Comparison of ENCODE assay signal across 13 mouse cellular contexts in genomic region chr5:100032107-100032506, GRCm38 (mm10). TPM values are rescaled to one million over a fixed set of nuclear protein-coding genes. Genes with fewer than 3 reads are reported as not detected.
DNase-seq lines count a peak whose midpoint lies in the region; ATAC-seq and TF ChIP-seq lines count a peak whose summit lies in the region.
"Had no signal": no experiment of that assay in that cellular context is flagged by ENCODE, and none has a peak within 500 bp of the region (broad histone marks: within the 10 kb centered on the region; RNA-seq: fewer than 3 reads in every experiment).

No protein-coding gene starts in this region.

- no peak overlapping the region for H3ac ChIP-seq in myocyte (ENCODE audit: control insufficient read depth, insufficient read length)

- ATAC-seq in heart, embryonic 13.5 days (ENCODE audit: extremely low read depth, insufficient number of reproducible peaks, low FRiP score, low TSS enrichment): no peak
- ATAC-seq in midbrain, embryonic 15.5 days (replicated peaks): 0 out of 2 replicates have a peak, but pooled peaks have one; percentile 18
- ATAC-seq in midbrain, embryonic 16.5 days: no peak
- 0 out of 2 replicates have a peak, but pooled peaks have one; percentile 42 for ATAC-seq in embryonic facial prominence, embryonic 15.5 days (ENCODE audit: insufficient number of reproducible peaks, low FRiP score, low TSS enrichment, low read depth)

- H3K27ac ChIP-seq in heart, embryonic 13.5 days (replicated peaks): peak overlapping the region; percentile 58
- H3K27ac ChIP-seq in midbrain, embryonic 15.5 days: no peak overlapping the region
- no peak overlapping the region for H3K27ac ChIP-seq in midbrain, embryonic 16.5 days (ENCODE audit: low read length)
- no peak overlapping the region for H3K27ac ChIP-seq in embryonic facial prominence, embryonic 15.5 days (replicated peaks)

- no peaks in the 10 kb centered on the region for H3K9me3 ChIP-seq in heart, embryonic 13.5 days
- no peaks in the 10 kb centered on the region for H3K9me3 ChIP-seq in midbrain, embryonic 15.5 days
- H3K9me3 ChIP-seq in midbrain, embryonic 16.5 days (replicated peaks; ENCODE audit: control insufficient read depth, low read length, poor library complexity, severe bottlenecking): no peaks in the 10 kb centered on the region
- no peaks in the 10 kb centered on the region for H3K9me3 ChIP-seq in embryonic facial prominence, embryonic 15.5 days (replicated peaks)

- H3K9ac ChIP-seq in heart, embryonic 13.5 days: no peak overlapping the region
- H3K9ac ChIP-seq in midbrain, embryonic 15.5 days: no peak overlapping the region
- no peak overlapping the region for H3K9ac ChIP-seq in midbrain, embryonic 16.5 days (ENCODE audit: low read depth, low read length)
- H3K9ac ChIP-seq in embryonic facial prominence, embryonic 15.5 days: no peak overlapping the region

- H3K36me3 ChIP-seq in heart, embryonic 13.5 days: peaks cover 58% of the 10 kb centered on the region
- peaks cover 24% of the 10 kb centered on the region for H3K36me3 ChIP-seq in midbrain, embryonic 15.5 days (replicated peaks)
- peaks cover 14% of the 10 kb centered on the region for H3K36me3 ChIP-seq in midbrain, embryonic 16.5 days (ENCODE audit: control insufficient read depth, insufficient read depth, low read length)
- peaks cover 35% of the 10 kb centered on the region for H3K36me3 ChIP-seq in embryonic facial prominence, embryonic 15.5 days
- peaks cover 46% of the 10 kb centered on the region for H3K36me3 ChIP-seq in myocyte (ENCODE audit: control insufficient read depth, insufficient read depth)

- H3K4me3 ChIP-seq in heart, embryonic 13.5 days: no peak overlapping the region
- H3K4me3 ChIP-seq in midbrain, embryonic 15.5 days: no peak overlapping the region
- H3K4me3 ChIP-seq in midbrain, embryonic 16.5 days (ENCODE audit: low read depth, low read length): no peak overlapping the region
- no peak overlapping the region for H3K4me3 ChIP-seq in embryonic facial prominence, embryonic 15.5 days (replicated peaks)
- no peak overlapping the region for H3K4me3 ChIP-seq in myocyte

- intact Hi-C loops in heart, postnatal 14 days (cut with DNase I): loop anchor here (10.0 kb wide), 1 partner anchor 787 kb away; no protein-coding TSS in a partner anchor

- WGBS in heart, embryonic 13.5 days: 89% methylated on average over 2 of the region's 2 CpGs
- WGBS in midbrain, embryonic 15.5 days: 87% methylated on average over 2 of the region's 2 CpGs
- 76% methylated on average over 2 of the region's 2 CpGs for WGBS in midbrain, embryonic 16.5 days
- 90% methylated on average over 2 of the region's 2 CpGs for WGBS in embryonic facial prominence, embryonic 15.5 days

- H3K27me3 ChIP-seq in heart, embryonic 13.5 days (replicated peaks): no peaks in the 10 kb centered on the region
- H3K27me3 ChIP-seq in midbrain, embryonic 15.5 days (replicated peaks): no peaks in the 10 kb centered on the region
- H3K27me3 ChIP-seq in midbrain, embryonic 16.5 days (ENCODE audit: control insufficient read depth, insufficient read depth, low read depth, low read length): no peaks in the 10 kb centered on the region
- H3K27me3 ChIP-seq in embryonic facial prominence, embryonic 15.5 days: no peaks in the 10 kb centered on the region
- H3K27me3 ChIP-seq in myocyte (ENCODE audit: control insufficient read depth, insufficient read depth, insufficient read length): no peaks in the 10 kb centered on the region

- H3K4me1 ChIP-seq in heart, embryonic 13.5 days: peaks cover 73% of the 10 kb centered on the region
- H3K4me1 ChIP-seq in midbrain, embryonic 15.5 days: peaks cover 29% of the 10 kb centered on the region
- peaks cover 20% of the 10 kb centered on the region for H3K4me1 ChIP-seq in midbrain, embryonic 16.5 days (ENCODE audit: control insufficient read depth, insufficient read depth, low read length)
- peaks cover 21% of the 10 kb centered on the region for H3K4me1 ChIP-seq in embryonic facial prominence, embryonic 15.5 days

- no peak for DNase-seq in heart, postnatal 14 days
- DNase-seq in thymus, adult 18-20 months: no peak
- DNase-seq in c-Kit-positive CD71-positive TER-119-positive erythroid progenitor cells, embryonic 14.5 days (ENCODE audit: low spot score): no peak
- DNase-seq: adrenal gland, postnatal 10 days; cerebellum, adult 2 months; gastrocnemius, postnatal 25 days; kidney, adult 18-20 months; lung, adult 18-20 months had no signal

- no peak for TF ChIP-seq POLR2A in myocyte (IDR thresholded peaks at IDR 0.05; ENCODE audit: insufficient read length, low read depth)

- H3K4me2 ChIP-seq in heart, embryonic 13.5 days: no peak overlapping the region
- H3K4me2 ChIP-seq in midbrain, embryonic 15.5 days: no peak overlapping the region
- no peak overlapping the region for H3K4me2 ChIP-seq in midbrain, embryonic 16.5 days (ENCODE audit: low read length)
- no peak overlapping the region for H3K4me2 ChIP-seq in embryonic facial prominence, embryonic 15.5 days (replicated peaks)
- H3K4me2 ChIP-seq in myocyte (ENCODE audit: low read depth): no peak overlapping the region

- peaks cover 57% of the 10 kb centered on the region for H3K79me2 ChIP-seq in myocyte (ENCODE audit: control insufficient read depth, insufficient read depth)

TF ChIP-seq in myocyte, 11 proteins besides CTCF, POLR2A, EP300 and RAD21:
- TF ChIP-seq TCF3 (IDR thresholded peaks at IDR 0.05; ENCODE audit: insufficient read length, low read depth) (no peak), POLR2AphosphoS2 (IDR thresholded peaks at IDR 0.05; ENCODE audit: insufficient read length, low read depth) (peak; percentile 72)
TF ChIP-seq in myocyte: peak in this region for 1.

RNA-seq across cellular contexts. Expression of gene Hnrnpdl, which starts 7.4 kb away (rescaled TPM):
- polyA plus RNA-seq in heart, embryonic 13.5 days (2015; fragmentation: Nextera tagmentation; extraction: Ambion mirVana): 94.0 and 97.4 TPM in 2 replicates
- total RNA-seq in heart, postnatal 14 days (2021): 10 to 100 TPM; 60.9 to 70.1 TPM
- polyA plus RNA-seq in midbrain, embryonic 15.5 days (2015; fragmentation: Nextera tagmentation; extraction: Ambion mirVana): 221 and 226 TPM in 2 replicates
- 199 and 210 TPM in 2 replicates for polyA plus RNA-seq in midbrain, embryonic 16.5 days (2015; fragmentation: Nextera tagmentation; extraction: Ambion mirVana)
- polyA plus RNA-seq in embryonic facial prominence, embryonic 15.5 days (2015; fragmentation: Nextera tagmentation; extraction: Ambion mirVana): 149 and 152 TPM in 2 replicates
- 45.4 TPM for polyA plus RNA-seq in myocyte (2012; fragmentation: generic; extraction: Trizol)

RNA-seq across cellular contexts. Expression of gene Enoph1, which starts 7.7 kb away (rescaled TPM):
- polyA plus RNA-seq in heart, embryonic 13.5 days (2015; fragmentation: Nextera tagmentation; extraction: Ambion mirVana): 26.0 and 26.7 TPM in 2 replicates
- 1 to 10 TPM; 9.2 to 9.5 TPM for total RNA-seq in heart, postnatal 14 days (2021)
- polyA plus RNA-seq in midbrain, embryonic 15.5 days (2015; fragmentation: Nextera tagmentation; extraction: Ambion mirVana): 51.7 and 56.2 TPM in 2 replicates
- polyA plus RNA-seq in midbrain, embryonic 16.5 days (2015; fragmentation: Nextera tagmentation; extraction: Ambion mirVana): 57.4 and 61.3 TPM in 2 replicates
- polyA plus RNA-seq in embryonic facial prominence, embryonic 15.5 days (2015; fragmentation: Nextera tagmentation; extraction: Ambion mirVana): 41.5 and 41.9 TPM in 2 replicates
- polyA plus RNA-seq in myocyte (2012; fragmentation: generic; extraction: Trizol): 8.2 TPM

RNA-seq across cellular contexts. Expression of gene 4930524J08Rik, which starts 53.2 kb away (rescaled TPM):
- 1.1 and 1.7 TPM in 2 replicates for polyA plus RNA-seq in heart, embryonic 13.5 days (2015; fragmentation: Nextera tagmentation; extraction: Ambion mirVana)
- total RNA-seq in heart, postnatal 14 days (2021): 1 to 10 TPM in 1 of 2 experiments, under 1 TPM in 1; 0.50 to 1.5 TPM
- polyA plus RNA-seq in midbrain, embryonic 15.5 days (2015; fragmentation: Nextera tagmentation; extraction: Ambion mirVana): 2.8 and 3.8 TPM in 2 replicates
- 2.2 and 2.5 TPM in 2 replicates for polyA plus RNA-seq in midbrain, embryonic 16.5 days (2015; fragmentation: Nextera tagmentation; extraction: Ambion mirVana)
- polyA plus RNA-seq in embryonic facial prominence, embryonic 15.5 days (2015; fragmentation: Nextera tagmentation; extraction: Ambion mirVana): 1.7 and 3.5 TPM in 2 replicates
- polyA plus RNA-seq in myocyte (2012; fragmentation: generic; extraction: Trizol): 2.1 TPM

RNA-seq across cellular contexts. Expression of gene Hnrnpd, which starts 53.4 kb away (rescaled TPM):
- polyA plus RNA-seq in heart, embryonic 13.5 days (2015; fragmentation: Nextera tagmentation; extraction: Ambion mirVana): 106 and 107 TPM in 2 replicates
- 100 to 1,000 TPM in 1 of 2 experiments, 10 to 100 TPM in 1; 93.8 to 101 TPM for total RNA-seq in heart, postnatal 14 days (2021)
- 156 and 180 TPM in 2 replicates for polyA plus RNA-seq in midbrain, embryonic 15.5 days (2015; fragmentation: Nextera tagmentation; extraction: Ambion mirVana)
- polyA plus RNA-seq in midbrain, embryonic 16.5 days (2015; fragmentation: Nextera tagmentation; extraction: Ambion mirVana): 96.2 and 121 TPM in 2 replicates
- polyA plus RNA-seq in embryonic facial prominence, embryonic 15.5 days (2015; fragmentation: Nextera tagmentation; extraction: Ambion mirVana): 180 and 195 TPM in 2 replicates
- polyA plus RNA-seq in myocyte (2012; fragmentation: generic; extraction: Trizol): 86.4 TPM

Comparison
In these comparisons a context has a peak if more than half of its experiments do, and no peak if none do; other contexts are left out.
1. ATAC-seq: peak in midbrain, embryonic 15.5 days (single experiment) and embryonic facial prominence, embryonic 15.5 days (single experiment); none in heart, embryonic 13.5 days (single experiment) and midbrain, embryonic 16.5 days (single experiment).